Mouse (Mus musculus): Measurements from ENCODE around the gene Hectd4. TPM values are rescaled to one million over a fixed set of nuclear protein-coding genes. Genes with fewer than 3 reads are reported as not detected.

The Hectd4 gene
- total and polyA plus RNA-seq, 3 experiments: 9.8 to 23.1 (median 22.6) TPM

GRCm38 (mm10) chr5:121361696-121362095 is 141.7 kb downstream of the Hectd4 start:
- Histone ChIP-seq H3K27me3 (ENCODE audit: control insufficient read depth, insufficient read depth, low read length) (no peaks in the 10 kb centered on the region), H3K27ac (no peak overlapping the region), H3K36me3 (ENCODE audit: control insufficient read depth, insufficient read depth, low read length) (no peaks in the 10 kb centered on the region), H3K9ac (ENCODE audit: low read depth, low read length) (no peak overlapping the region), H3K79me2 (replicated peaks; ENCODE audit: control insufficient read depth, insufficient read depth, low read length) (no peaks in the 10 kb centered on the region), H3K4me3 (no peak overlapping the region), H3K4me1 (ENCODE audit: control insufficient read depth, insufficient read depth, low read length) (no peaks in the 10 kb centered on the region)
- TF ChIP-seq CTCF (IDR thresholded peaks at IDR 0.05) (no peak), EP300 (IDR thresholded peaks at IDR 0.05; ENCODE audit: insufficient read depth, low read depth, low read length) (no peak), POLR2A (IDR thresholded peaks at IDR 0.05; ENCODE audit: insufficient read depth, low read depth, low read length) (no peak)
- WGBS: 80% methylated on average over 5 of the region's 5 CpGs
- intact Hi-C loops (cut with DNase I): no loop called here
- no peak for DNase-seq

DNA sequence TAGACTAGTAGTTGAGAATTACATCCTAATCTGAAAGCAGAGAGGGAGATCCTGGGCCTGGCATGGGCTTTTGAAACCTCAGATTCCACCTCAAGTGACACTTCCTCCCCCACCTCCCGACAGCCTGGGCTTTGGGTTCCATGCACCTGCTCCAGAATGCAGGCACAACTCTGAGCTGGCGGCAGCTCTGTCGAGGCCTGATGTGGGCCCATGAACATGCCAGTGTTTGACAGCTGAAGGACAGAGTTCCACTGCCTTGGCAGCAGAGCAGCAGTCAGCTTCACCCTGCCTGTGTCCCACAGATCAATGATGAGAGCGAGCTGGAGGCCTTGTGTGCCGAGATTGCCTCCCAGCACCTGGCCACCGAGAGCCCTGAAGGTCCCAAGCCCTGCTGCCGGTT is 143.4 kb downstream of the Hectd4 start:
- DNase-seq: no peak
- intact Hi-C loops (cut with DNase I): no loop called here
- WGBS: 82% methylated on average over 7 of the region's 7 CpGs
- H3K4me3 ChIP-seq: no peak overlapping the region
- H3K27ac ChIP-seq: no peak overlapping the region
- no peaks in the 10 kb centered on the region for H3K79me2 ChIP-seq (replicated peaks; ENCODE audit: control insufficient read depth, insufficient read depth, low read length)
- no peak overlapping the region for H3K9ac ChIP-seq (ENCODE audit: low read depth, low read length)
- no peaks in the 10 kb centered on the region for H3K27me3 ChIP-seq (ENCODE audit: control insufficient read depth, insufficient read depth, low read length)
- no peak for TF ChIP-seq EP300 (IDR thresholded peaks at IDR 0.05; ENCODE audit: insufficient read depth, low read depth, low read length)
- H3K4me1 ChIP-seq (ENCODE audit: control insufficient read depth, insufficient read depth, low read length): no peaks in the 10 kb centered on the region
- H3K36me3 ChIP-seq (ENCODE audit: control insufficient read depth, insufficient read depth, low read length): no peaks in the 10 kb centered on the region

DNA sequence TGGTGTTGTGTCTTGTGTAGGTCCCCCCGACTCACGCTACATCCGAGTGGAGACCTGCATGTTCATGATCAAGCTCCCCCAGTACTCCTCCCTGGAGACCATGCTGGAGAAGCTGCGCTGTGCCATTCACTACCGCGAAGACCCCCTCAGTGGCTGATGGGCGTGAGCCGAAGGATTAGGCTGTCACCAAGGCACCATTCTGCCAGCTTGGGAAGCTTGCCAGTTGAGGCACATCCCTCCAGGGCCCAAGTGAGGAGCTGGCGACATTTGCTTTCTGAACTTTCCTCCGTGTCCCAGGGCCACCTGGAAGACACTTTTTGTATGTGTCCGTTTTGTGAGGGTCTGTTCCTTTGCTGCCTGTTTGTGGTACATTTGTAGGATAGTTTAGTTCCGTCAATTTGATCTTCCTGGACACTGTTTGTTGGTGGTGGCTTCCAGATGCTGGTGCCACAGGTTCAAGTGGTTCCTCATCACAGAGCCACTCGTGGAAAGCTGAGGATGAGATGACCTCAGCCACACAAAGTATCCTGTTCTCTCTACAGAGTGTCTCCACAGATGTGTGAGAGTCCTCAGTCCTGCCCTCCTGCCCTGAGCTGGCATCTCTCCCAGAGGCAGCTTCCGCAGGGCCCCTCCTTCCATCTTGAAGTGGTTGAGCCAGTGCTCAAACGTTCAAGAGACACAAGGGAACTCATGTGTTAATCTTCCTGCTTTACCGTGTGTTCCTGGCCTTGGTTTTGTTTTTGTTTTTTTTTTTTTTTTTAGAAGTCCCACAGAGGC is 146.6 kb downstream of the Hectd4 start:
- Histone ChIP-seq H3K27ac (no peak overlapping the region), H3K36me3 (ENCODE audit: control insufficient read depth, insufficient read depth, low read length) (no peaks in the 10 kb centered on the region), H3K79me2 (replicated peaks; ENCODE audit: control insufficient read depth, insufficient read depth, low read length) (no peaks in the 10 kb centered on the region), H3K4me1 (ENCODE audit: control insufficient read depth, insufficient read depth, low read length) (no peaks in the 10 kb centered on the region), H3K9ac (ENCODE audit: low read depth, low read length) (no peak overlapping the region), H3K4me3 (no peak overlapping the region), H3K27me3 (ENCODE audit: control insufficient read depth, insufficient read depth, low read length) (no peaks in the 10 kb centered on the region)
- 72% methylated on average over 16 of the region's 16 CpGs for WGBS
- DNase-seq: no peak
- TF ChIP-seq EP300 (IDR thresholded peaks at IDR 0.05; ENCODE audit: insufficient read depth, low read depth, low read length): no peak
- intact Hi-C loops (cut with DNase I): no loop called here

DNA sequence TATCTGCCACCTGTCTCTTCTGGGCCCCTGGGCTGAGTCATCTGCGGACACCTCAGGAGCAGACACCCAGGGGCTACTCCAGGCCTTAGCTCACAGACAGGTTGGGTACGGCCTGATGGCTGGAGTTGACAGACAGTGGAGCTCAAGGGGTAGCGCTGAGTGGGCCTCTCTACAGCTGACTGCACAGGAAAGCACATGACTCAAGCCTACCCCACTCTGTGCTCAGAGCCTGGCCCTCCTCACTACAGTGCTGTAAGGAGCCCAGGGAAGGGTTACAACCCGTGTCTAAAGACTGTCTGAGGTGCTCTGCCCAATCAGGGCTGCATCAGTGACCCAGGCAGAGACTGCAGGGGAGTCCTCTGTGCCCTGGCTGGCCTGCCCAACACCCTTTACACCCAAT is 147.2 kb downstream of the Hectd4 start:
- 82% methylated on average over 4 of the region's 4 CpGs for WGBS
- H3K4me1 ChIP-seq (ENCODE audit: control insufficient read depth, insufficient read depth, low read length): no peaks in the 10 kb centered on the region
- H3K4me3 ChIP-seq: no peak overlapping the region
- DNase-seq: no peak
- H3K36me3 ChIP-seq (ENCODE audit: control insufficient read depth, insufficient read depth, low read length): no peaks in the 10 kb centered on the region
- no peaks in the 10 kb centered on the region for H3K79me2 ChIP-seq (replicated peaks; ENCODE audit: control insufficient read depth, insufficient read depth, low read length)
- H3K27ac ChIP-seq: no peak overlapping the region
- no peak for TF ChIP-seq EP300 (IDR thresholded peaks at IDR 0.05; ENCODE audit: insufficient read depth, low read depth, low read length)
- intact Hi-C loops (cut with DNase I): no loop called here
- no peaks in the 10 kb centered on the region for H3K27me3 ChIP-seq (ENCODE audit: control insufficient read depth, insufficient read depth, low read length)
- H3K9ac ChIP-seq (ENCODE audit: low read depth, low read length): no peak overlapping the region

DNA sequence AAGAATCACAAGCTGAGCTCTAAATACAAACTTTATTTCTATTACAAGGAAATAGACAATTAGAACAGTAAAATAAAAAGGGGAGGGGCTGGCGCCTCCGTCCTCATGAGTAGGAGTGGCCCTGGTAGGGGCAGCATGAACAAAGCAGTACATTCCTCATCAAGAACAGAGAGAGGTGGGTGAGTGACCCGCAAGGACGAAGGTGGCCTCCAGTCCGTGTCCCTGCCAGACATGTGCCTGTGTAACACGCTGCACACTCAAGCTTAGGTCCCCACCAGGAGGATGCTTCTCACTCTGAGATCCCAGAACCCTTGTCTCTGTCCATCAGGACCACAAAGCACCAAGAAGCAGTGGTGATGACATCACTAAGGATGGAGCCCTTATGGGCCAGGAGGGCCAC is 151.7 kb downstream of the Hectd4 start:
- no peak overlapping the region for H3K27ac ChIP-seq
- H3K4me1 ChIP-seq (ENCODE audit: control insufficient read depth, insufficient read depth, low read length): no peaks in the 10 kb centered on the region
- WGBS: 93% methylated on average over 6 of the region's 6 CpGs
- no peaks in the 10 kb centered on the region for H3K79me2 ChIP-seq (replicated peaks; ENCODE audit: control insufficient read depth, insufficient read depth, low read length)
- intact Hi-C loops (cut with DNase I): no loop called here
- no peaks in the 10 kb centered on the region for H3K36me3 ChIP-seq (ENCODE audit: control insufficient read depth, insufficient read depth, low read length)
- no peak for DNase-seq
- TF ChIP-seq POLR2A (IDR thresholded peaks at IDR 0.05; ENCODE audit: insufficient read depth, low read depth, low read length): no peak
- TF ChIP-seq EP300 (IDR thresholded peaks at IDR 0.05; ENCODE audit: insufficient read depth, low read depth, low read length): no peak
- no peak for TF ChIP-seq CTCF (IDR thresholded peaks at IDR 0.05)
- H3K27me3 ChIP-seq (ENCODE audit: control insufficient read depth, insufficient read depth, low read length): no peaks in the 10 kb centered on the region
- no peak overlapping the region for H3K4me3 ChIP-seq
- no peak overlapping the region for H3K9ac ChIP-seq (ENCODE audit: low read depth, low read length)

GRCm38 (mm10) chr5:121374790-121375189 is 154.8 kb downstream of the Hectd4 start:
- Histone ChIP-seq H3K4me3 (no peak overlapping the region), H3K9ac (ENCODE audit: low read depth, low read length) (no peak overlapping the region), H3K79me2 (replicated peaks; ENCODE audit: control insufficient read depth, insufficient read depth, low read length) (no peaks in the 10 kb centered on the region), H3K27ac (no peak overlapping the region), H3K27me3 (ENCODE audit: control insufficient read depth, insufficient read depth, low read length) (no peaks in the 10 kb centered on the region), H3K4me1 (ENCODE audit: control insufficient read depth, insufficient read depth, low read length) (no peaks in the 10 kb centered on the region), H3K36me3 (ENCODE audit: control insufficient read depth, insufficient read depth, low read length) (no peaks in the 10 kb centered on the region)
- DNase-seq: no peak
- intact Hi-C loops (cut with DNase I): no loop called here
- WGBS: 91% methylated on average over 3 of the region's 3 CpGs
- TF ChIP-seq POLR2A (IDR thresholded peaks at IDR 0.05; ENCODE audit: insufficient read depth, low read depth, low read length) (no peak), CTCF (IDR thresholded peaks at IDR 0.05) (no peak), EP300 (IDR thresholded peaks at IDR 0.05; ENCODE audit: insufficient read depth, low read depth, low read length) (no peak)

All from heart, adult 2 months (tissue).